ENCODE assay signal across 24 mouse cellular contexts in genomic region chr7:96734315-96735058, GRCm38 (mm10).
DNase-seq lines count a peak whose midpoint lies in the region; ATAC-seq and TF ChIP-seq lines count a peak whose summit lies in the region.
"Had no signal": no experiment of that assay in that cellular context is flagged by ENCODE, and none has a peak within 500 bp of the region (broad histone marks: within the 10 kb centered on the region; RNA-seq: fewer than 3 reads in every experiment).

No protein-coding gene starts in this region.

- ATAC-seq in embryonic facial prominence, embryonic 12.5 days (ENCODE audit: insufficient number of reproducible peaks, insufficient read depth, low FRiP score, low TSS enrichment) = peak; percentile 77
- ATAC-seq in limb, embryonic 12.5 days (ENCODE audit: insufficient number of reproducible peaks, insufficient read depth, low FRiP score, low TSS enrichment, low read depth) = peak; percentile 75
- ATAC-seq: forebrain, postnatal 0 days; hindbrain, embryonic 16.5 days; intestine, postnatal 0 days; midbrain, embryonic 13.5 days; Patski had no signal

- H3K9me3 ChIP-seq in embryonic facial prominence, embryonic 12.5 days = no peaks in the 10 kb centered on the region
- H3K9me3 ChIP-seq in limb, embryonic 12.5 days = no peaks in the 10 kb centered on the region
- H3K9me3 ChIP-seq: midbrain, embryonic 13.5 days had no signal

- H3K27ac ChIP-seq in thymus, adult 2 months (ENCODE audit: control insufficient read depth, insufficient read depth, low read length) = no peak overlapping the region
- H3K27ac ChIP-seq in embryonic facial prominence, embryonic 12.5 days = peak overlapping the region; percentile 24
- H3K27ac ChIP-seq in limb, embryonic 12.5 days = peak overlapping the region; percentile 83
- H3K27ac ChIP-seq: kidney, postnatal 0 days; left cerebral cortex, adult 2 months; macrophage; midbrain, embryonic 13.5 days had no signal

- H3K36me3 ChIP-seq in thymus, adult 2 months (ENCODE audit: control insufficient read depth, insufficient read depth, low read length) = no peaks in the 10 kb centered on the region
- H3K36me3 ChIP-seq in embryonic facial prominence, embryonic 12.5 days = peaks cover 25% of the 10 kb centered on the region
- H3K36me3 ChIP-seq in limb, embryonic 12.5 days = peaks cover 39% of the 10 kb centered on the region

- 19% methylated on average over 7 of the region's 7 CpGs for WGBS in thymus, adult 2 months
- WGBS in embryonic facial prominence, embryonic 12.5 days = 39% methylated on average over 7 of the region's 7 CpGs
- 22% methylated on average over 7 of the region's 7 CpGs for WGBS in limb, embryonic 12.5 days

- peak; percentile 16 for DNase-seq in thymus, postnatal 14 days
- DNase-seq in thymus, adult 2 months = no peak
- DNase-seq in spleen, postnatal 36 days (ENCODE audit: low spot score in 2 of 2) = peak; percentile 55 to 67
- no peak for DNase-seq in retina, embryonic 14.5 days (ENCODE audit: low spot score)
- no peak for DNase-seq in adrenal gland, postnatal 36 days
- DNase-seq in heart, adult 8-10 months (ENCODE audit: low spot score) = no peak
- DNase-seq: adrenal gland, postnatal 25 days; cerebellum, adult 2 months; forebrain, postnatal 0 days; gastrocnemius, postnatal 10 days; lung, adult 2 months; right cerebral cortex, adult 18-20 months had no signal

- no peaks in the 10 kb centered on the region for H3K4me1 ChIP-seq in thymus, adult 2 months (replicated peaks; ENCODE audit: control insufficient read depth, insufficient read depth, low read length)
- peaks cover 22% of the 10 kb centered on the region for H3K4me1 ChIP-seq in embryonic facial prominence, embryonic 12.5 days
- H3K4me1 ChIP-seq in limb, embryonic 12.5 days (replicated peaks) = peaks cover 36% of the 10 kb centered on the region
- H3K4me1 ChIP-seq: midbrain, embryonic 13.5 days had no signal

- no peak overlapping the region for H3K4me3 ChIP-seq in thymus, adult 2 months (ENCODE audit: control insufficient read depth, insufficient read depth, low read length)
- no peak overlapping the region for H3K4me3 ChIP-seq in embryonic facial prominence, embryonic 12.5 days
- no peak overlapping the region for H3K4me3 ChIP-seq in limb, embryonic 12.5 days (replicated peaks)
- H3K4me3 ChIP-seq: erythroblast, embryonic 14.5 days; left cerebral cortex, adult 2 months; midbrain, embryonic 13.5 days; myocyte had no signal

- no peak for TF ChIP-seq POLR2A in thymus, adult 2 months (IDR thresholded peaks at IDR 0.05; ENCODE audit: control insufficient read depth, extremely low read depth, insufficient read depth, low read length, poor library complexity)

- no peaks in the 10 kb centered on the region for H3K27me3 ChIP-seq in thymus, adult 2 months (ENCODE audit: control insufficient read depth, insufficient read depth, low read length)
- no peaks in the 10 kb centered on the region for H3K27me3 ChIP-seq in embryonic facial prominence, embryonic 12.5 days
- no peaks in the 10 kb centered on the region for H3K27me3 ChIP-seq in limb, embryonic 12.5 days
- H3K27me3 ChIP-seq: Patski had no signal

- no peak overlapping the region for H3K4me2 ChIP-seq in embryonic facial prominence, embryonic 12.5 days (replicated peaks)
- 0 out of 2 replicates have a peak overlapping the region, but pooled peaks have one; percentile 8 for H3K4me2 ChIP-seq in limb, embryonic 12.5 days
- H3K4me2 ChIP-seq: liver, embryonic 11.5 days; midbrain, embryonic 13.5 days had no signal

- no peak overlapping the region for H3K9ac ChIP-seq in embryonic facial prominence, embryonic 12.5 days
- no peak overlapping the region for H3K9ac ChIP-seq in limb, embryonic 12.5 days (replicated peaks)
- H3K9ac ChIP-seq: forebrain, postnatal 0 days; midbrain, embryonic 13.5 days had no signal

- no peak for TF ChIP-seq CTCF in thymus, adult 2 months (IDR thresholded peaks at IDR 0.05; ENCODE audit: borderline replicate concordance, control insufficient read depth, extremely low read depth, insufficient read depth, low read length, poor library complexity)

Comparison
In these comparisons a context has a peak if more than half of its experiments do, and no peak if none do; other contexts are left out.
1. DNase-seq: peak in thymus, postnatal 14 days (single experiment) and spleen, postnatal 36 days (2 of 2); none in thymus, adult 2 months (single experiment), retina, embryonic 14.5 days (single experiment), adrenal gland, postnatal 36 days (0 of 2) and heart, adult 8-10 months (single experiment).